Mouse (Mus musculus) cerebellum, adult (tissue): ENCODE data around the gene Zfp800.

Experiments used
- ATAC-seq: cut with Nextera tagmentation; 2 replicates; pipeline ENCODE4 v1.9.2; 2017; ENCODE audit warnings: mild to moderate bottlenecking, moderate library complexity, mixed read lengths; ENCODE audit not compliant: insufficient number of reproducible peaks, low FRiP score, low TSS enrichment

Zfp800 gene

DNA sequence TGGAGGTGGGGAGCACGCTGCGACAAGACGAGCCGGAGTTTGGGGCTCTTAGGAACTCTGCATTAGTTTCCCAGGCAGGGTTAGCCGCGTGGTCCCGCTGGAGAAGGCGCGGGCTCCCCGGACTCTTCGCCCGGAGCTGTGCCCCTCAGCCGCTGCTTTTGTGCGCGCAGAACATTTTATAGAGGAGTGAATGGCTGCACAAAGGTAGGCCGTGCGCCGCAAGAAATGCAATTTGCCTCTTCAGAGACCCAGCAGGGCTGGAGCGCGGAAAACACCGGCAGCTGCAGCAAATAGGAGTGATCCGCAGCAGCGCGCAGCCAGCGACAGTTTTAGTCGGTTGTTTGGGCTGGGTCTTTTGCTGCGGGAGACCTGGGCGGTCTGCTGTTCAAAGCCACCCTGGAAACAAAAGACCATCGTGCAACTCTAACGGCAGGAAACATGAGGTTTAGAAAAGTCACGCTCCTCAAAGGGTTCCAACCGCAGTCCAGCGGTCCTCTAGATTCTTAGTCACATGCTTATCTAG is at the start of gene Zfp800:
Gene Zfp800 (minus strand): TSS at position 325 of the 523 bp plus-strand sequence.
- no peak for ATAC-seq

DNA sequence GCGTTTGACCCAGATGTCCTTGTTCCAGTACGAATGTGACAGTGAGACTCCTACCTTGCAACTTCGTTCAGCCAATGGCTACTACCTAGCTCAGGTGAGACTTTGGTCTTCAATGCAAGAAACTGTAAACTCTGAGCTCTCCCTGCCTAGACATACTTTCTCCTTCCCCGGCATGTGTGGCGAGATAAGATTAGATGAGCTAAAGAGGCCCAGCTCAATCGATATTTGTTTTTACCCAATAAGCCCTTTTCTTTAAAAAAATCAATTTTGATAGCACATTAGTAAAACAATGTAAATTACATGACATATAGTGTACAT is 33.7 kb upstream of the Zfp800 start:
- no peak for ATAC-seq

DNA sequence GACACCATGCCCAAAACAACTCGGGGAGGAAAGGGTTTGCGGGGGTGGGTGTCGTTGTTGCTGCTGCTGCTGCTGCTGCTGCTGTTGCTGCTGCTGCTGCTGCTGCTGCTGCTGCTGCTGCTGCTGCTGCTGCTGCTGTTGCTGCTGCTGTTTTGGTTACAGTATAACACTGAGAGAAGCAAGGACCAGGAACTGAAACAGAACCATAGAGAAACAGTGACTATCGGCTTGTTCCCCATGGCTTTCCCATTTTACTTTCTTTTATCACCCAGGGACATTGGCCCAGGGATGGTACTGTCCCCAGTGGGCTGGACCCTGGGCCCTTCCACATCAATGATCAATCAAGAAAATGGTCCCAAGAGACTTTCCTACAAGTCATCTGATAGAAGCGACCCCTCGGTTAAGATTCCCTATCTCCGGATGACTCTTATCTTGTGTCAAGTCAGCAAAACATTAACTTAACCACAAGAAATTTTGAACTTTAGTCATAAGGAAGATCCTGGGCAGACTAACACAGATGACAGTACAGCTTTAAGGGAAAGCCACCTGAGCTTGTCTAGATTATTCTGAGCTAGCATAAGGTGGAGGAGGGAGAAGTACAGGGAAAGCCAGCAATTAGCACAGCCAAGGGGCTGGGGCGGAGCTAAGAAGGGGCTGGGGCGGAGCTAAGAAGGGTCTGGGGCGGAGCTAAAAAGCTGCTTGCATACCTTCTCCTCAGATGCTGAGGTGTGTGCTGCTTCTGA is 33.2 kb upstream of the Zfp800 start:
- ATAC-seq: no peak

DNA sequence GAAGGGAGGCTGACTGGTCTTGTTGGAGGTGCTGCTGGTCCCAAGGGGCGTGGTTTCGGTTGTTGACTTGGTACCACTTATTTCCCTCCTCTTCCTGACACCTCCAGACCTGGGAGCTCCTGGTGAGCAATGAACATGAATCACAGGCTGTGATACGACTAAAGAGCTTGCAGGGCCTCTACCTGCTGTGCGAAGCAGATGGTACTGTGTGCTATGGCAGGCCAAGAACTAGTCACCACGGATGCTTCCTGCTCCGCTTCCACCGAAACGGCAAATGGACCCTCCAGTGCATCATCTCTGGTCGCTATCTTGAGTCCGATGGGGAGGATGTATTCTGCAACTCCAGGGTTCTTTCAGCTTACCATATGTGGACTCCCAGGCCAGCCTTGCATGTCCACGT is 32.1 kb upstream of the Zfp800 start:
- ATAC-seq: peak; percentile 51; the same call in 1 of the 2 replicates

DNA sequence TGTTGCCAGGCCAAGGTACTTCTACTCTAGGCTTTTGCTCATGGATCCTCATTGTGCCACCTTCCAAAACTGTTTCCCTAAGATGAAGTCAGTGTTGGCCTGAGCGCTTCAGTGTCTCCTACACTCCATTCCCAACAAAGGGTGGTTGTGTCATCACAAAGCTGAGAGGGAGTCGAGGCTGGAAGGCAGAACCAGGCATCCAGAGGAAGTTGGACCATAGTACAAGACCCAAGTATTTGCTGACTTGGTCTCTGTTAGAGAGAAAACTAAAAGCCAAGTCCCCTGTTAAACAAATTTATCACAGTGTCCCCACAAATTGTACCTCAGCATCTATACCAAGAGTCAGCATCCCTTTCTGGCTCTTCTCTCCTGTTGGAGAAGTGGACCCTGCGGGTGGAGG is 30.5 kb upstream of the Zfp800 start, which contains the start of gene Gcc1:
Gene Gcc1 (minus strand): TSS at position 101 of the 400 bp plus-strand sequence.
- ATAC-seq: no peak

DNA sequence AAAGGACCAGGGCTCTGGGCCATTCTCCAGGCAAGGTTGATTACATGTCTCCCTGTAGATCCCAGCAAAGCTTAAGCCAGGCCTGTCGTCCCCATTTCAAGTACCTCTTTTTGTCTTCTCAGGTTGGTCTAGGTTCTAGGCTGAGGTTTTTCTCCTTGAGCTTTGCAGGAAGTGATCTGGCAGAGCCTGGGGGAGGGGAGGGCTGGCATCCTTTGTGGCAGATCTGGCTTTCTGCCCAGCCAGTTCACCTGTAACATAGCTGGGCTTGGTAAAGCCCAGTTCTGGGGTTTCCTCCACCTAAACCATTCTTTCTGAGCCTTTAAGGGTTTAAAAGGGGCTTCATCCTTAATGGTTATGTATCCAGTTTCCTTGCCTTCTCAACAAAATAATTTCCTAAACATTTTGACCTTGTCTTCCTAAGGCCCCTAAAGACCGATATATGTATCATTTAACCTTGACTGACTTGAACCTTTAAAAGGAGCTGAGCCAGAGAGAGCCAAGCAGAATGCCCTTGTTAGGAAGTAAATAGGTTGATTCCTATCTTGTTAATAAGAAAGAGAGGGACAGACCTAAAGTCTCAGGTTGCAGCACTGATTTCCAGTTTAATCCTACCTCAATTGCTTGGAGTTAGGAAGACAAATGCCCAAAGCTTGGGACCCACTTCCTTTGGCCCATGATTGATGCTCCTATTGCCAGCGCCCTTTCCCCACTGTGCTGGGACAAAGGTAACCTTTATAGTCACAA is 29.5 kb upstream of the Zfp800 start, which contains the start of gene Fscn3:
Gene Fscn3 (plus strand): TSS at position 694 of the 744 bp plus-strand sequence.
- ATAC-seq: no peak

DNA sequence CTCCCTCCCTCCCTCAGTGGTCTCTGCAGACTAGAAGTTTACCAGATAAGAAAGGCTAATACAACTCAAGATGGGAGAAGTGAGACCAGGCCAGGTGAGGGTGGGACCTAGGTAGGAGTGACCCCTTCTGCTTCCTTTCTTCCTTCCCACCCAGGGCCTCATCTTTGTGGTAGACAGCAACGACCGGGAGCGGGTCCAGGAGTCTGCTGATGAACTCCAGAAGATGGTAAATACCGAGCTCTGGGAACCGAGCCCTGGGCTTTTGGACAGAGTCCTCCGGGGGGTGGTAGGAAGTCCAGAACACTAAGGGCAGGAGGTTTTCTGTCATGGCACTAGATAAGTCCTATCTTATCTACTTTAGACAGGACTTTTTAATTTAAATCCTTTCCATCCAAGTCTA is 27.2 kb upstream of the Zfp800 start:
- no peak for ATAC-seq

DNA sequence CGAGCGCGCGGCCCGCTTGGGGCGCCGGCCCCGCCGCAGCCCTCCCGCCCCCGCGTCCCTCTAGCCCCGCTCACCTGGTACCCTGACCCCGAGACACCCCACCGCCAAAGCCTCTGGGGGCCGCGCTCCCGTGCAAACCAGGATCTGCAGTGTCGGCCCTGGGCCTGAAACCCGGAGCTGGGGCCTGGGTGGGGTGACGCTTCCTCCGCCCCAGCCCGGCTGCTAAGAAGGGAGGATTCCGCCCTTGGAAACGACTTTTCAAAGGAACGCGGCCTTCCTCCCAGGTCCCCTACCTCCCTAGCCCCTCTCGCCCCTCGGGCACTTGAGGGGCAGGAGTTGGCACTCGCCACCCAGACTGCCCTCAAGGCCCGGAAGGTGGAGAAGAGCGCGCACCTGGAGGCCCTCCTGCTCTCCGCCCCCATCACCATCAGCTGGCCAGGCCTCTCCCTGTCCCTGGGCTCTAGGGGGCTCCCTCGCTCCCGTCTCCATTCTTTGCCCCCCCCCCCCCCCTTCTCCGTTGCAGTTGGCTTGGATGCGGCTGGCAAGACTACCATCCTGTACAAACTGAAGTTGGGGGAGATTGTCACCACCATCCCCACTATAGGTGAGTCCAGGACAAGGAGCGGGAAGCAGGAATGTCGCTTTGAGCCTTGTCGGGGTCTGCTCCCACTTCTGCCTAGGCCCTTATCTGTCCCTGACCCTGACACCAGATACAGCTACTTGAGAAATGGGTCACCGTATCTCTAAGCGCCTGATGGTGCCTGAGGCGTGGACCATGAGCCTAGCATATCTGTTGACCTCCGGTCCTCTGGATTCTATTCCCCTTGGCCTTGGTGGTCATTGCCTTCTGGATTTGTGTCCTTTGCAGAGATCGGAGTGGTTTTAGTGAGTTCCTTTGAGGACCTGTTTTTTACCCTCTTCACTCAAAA is 26.2 kb upstream of the Zfp800 start:
- ATAC-seq: peak; percentile 36

DNA sequence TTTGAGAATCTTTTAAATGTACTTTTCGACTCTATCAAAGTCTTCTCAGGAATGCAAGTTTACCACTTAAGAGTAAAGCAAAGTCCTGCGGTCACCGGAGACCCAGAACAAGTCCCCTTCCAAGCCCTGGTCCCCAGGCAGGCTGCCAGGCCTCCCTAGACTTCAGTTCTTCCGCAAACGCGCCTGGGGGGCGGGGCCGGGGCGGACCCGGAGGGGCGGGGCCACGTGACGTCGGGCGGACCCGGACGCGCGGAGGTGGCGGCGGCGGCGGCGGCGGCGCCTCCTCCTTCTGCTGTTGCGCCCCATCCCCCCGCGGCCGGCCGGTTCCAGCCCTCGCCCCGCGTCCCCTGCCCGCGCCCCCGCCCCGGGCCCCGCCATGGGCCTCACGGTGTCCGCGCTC is 25.5 kb upstream of the Zfp800 start, which contains the start of gene Arf5:
Gene Arf5 (plus strand): TSS at position 248 of the 400 bp plus-strand sequence.
- peak; percentile 24; the same call in 1 of the 2 replicates for ATAC-seq

DNA sequence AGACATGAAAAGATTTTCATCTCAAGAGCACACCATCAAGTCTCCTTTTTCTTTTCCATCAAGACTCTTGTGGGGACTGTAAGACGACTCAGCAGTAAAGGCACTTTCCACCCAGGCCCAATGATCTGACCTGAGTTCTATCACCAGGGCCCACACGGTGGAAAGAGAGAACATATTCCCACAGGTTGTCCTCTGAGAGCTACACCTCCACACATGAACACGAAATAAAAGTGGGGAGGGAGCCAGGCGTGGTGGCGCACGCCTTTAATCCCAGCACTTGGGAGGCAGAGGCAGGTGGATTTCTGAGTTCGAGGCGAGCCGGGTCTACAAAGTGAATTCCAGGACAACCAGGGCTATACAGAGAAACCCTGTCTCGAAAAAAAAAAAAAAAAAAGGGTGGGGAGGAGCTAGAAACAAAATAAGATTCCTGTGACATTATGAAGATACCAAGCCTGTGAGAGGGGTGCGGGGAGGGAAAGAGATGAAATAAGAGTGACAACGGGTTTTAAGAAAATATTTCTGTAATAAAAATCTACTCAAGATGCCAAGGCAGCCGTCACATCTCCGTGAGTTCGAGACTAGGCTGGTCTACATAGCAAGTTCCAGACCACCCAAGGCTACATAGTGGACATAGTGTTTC is 25.0 kb upstream of the Zfp800 start:
- ATAC-seq: no peak

DNA sequence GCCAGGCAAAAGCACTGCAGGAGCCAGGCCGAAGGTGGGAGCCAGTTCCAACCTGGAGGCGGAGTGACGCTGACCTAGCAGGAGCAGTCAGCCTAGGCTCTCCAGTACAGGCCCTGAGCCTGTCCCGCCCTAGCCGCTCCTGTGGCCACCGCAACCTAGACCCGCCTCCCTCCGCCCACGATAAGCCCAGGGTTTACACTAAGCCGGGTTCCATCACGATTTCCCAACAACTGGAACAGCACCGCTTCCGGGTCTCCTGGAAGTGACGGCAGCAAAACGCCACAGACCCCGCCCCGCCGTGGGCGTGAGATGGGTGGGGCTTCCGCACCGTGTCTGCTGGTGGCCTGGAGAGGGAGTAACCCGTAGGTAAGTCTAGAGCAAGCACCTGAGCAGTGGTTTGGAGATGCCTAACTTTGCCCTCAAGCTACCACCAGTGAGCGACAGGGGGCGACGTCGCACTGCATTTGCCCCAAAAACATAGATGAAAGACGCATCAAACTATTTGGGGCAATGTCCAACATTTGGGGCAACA is 23.7 kb upstream of the Zfp800 start:
- peak; percentile 81 for ATAC-seq

DNA sequence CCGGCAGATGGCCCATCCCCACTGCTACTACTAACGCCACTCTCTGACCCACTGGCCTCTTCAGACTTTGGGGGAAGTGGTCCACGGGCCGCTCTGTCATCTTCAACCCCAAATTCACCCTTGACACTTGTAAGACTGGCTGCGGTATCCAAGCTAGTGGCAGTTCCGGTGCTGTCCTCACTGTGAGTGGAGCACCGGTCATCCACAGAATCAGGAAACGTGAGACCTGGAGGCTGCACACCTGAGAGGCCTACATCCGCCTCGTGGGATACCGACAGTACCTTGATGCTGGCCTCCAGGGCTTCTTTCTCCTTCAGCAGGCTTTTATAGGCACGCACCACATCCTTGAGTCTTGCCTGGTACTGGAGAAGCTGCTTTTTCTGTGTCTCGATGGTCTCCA is 23.1 kb upstream of the Zfp800 start:
- ATAC-seq: no peak

DNA sequence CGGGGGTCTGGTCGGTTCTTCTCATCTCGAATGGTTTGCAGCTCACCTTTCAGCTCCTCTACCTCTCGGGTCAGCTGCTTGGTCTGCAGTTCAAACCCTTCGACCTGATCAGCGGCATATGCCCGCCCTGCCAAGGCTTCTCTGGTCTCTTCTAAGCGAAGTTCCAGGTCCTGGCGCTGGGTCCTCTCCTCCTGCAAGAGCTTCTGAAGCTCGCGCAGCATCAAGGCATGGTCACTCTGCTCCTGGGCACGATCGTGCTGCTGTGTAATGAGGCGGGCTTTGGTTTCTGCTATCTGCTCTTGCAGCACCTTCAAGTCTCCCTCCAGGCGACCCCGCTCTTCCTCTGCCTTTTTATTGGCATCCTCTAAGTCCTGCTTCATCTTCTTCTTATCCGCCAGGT is 22.6 kb upstream of the Zfp800 start:
- ATAC-seq: no peak

DNA sequence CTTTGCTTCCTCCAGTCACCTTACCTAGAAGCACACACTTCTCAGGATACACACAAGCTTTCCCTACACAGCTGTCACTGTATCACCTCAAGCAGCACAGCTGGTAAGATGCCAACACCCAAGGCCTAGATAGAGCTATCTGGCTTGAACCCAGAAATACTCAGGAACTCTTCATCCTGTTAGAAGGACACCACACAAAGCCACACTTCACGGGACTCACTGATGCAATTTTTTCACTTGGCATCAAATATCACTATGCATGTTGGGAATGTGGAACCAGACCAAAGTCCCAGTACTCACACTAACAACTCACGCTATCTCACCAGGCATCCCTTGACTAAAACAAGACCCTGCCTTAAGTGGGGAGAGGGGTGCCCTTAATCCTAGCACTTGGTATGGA is 21.9 kb upstream of the Zfp800 start:
- ATAC-seq: no peak

DNA sequence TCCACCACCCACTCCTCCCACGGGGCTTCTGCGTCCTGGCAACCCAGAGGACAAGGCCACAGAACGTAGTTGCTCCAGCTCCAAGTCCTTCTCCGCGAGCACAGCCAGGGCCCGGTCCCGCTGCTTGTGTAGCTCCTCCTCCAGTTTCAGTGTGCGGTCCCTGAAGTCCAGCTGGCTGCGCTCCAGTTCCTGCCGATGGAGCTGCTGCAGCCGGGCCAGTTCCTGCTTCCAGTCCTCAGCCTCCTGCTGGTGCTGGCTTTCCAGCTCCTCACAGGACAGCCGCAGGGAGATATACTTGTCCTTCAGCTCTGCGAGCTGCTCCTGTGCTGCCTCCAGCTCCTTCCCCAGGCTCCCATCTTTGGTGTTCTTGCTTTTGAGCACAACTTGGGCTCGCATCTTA is 20.6 kb upstream of the Zfp800 start:
- ATAC-seq: peak; percentile 21; the same call in 1 of the 2 replicates

DNA sequence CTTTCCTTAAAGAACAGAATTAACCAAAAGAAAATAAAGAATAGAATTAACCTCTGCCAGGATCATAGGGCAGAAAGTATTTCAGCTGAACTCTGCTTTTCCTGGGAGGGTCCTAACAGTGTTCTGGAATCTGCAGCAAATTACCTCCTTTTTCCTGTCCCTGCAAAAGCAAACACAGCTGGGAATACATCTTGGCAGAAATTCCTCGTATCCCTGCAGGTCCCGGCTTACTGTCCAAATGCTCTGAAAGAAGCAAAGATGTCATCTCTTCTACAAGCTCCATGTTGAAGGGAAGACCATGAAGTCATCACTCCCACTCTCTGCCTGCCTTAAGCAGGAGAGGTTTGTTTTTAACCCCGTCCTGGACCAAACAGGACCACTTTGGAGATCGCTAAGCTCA is 19.2 kb upstream of the Zfp800 start:
- ATAC-seq: no peak

DNA sequence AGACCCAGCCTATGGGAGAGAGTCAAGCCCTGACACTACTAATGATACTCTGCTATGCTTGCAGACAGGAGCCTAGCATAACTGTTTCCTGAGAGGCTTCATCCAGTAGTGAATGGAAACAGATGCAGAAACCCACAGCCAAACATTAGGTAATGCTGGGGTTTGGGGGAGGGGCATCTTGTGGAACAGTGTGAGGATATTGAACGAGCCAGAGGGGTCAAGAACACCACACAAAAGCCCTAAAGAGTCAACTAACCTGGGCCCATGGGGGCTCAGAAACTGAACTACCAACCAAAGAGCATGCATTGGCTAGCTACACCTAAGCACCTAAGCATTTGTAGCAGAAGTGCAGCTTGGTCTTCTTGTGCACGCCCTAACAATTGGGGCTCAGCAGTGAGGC is 13.4 kb upstream of the Zfp800 start:
- ATAC-seq: no peak

DNA sequence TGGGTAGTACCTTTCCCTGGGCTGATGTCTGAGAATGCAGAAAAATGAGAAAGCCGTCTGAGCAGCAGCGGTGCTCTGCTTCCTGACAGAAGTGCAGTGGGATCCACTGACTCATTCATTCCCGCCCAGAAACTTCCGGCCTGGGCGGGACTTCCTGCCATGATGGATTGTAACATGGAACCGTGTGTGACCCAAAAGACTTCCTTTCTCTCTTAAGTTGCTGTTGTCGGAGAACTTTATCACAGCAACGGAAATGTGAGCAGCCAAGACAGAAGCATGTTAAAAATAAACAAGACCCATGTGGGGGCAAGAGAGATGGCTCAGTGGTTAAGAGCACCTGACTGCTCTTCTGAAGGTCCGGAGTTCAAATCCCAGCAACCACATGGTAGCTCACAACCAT is 12.2 kb upstream of the Zfp800 start:
- no peak for ATAC-seq

DNA sequence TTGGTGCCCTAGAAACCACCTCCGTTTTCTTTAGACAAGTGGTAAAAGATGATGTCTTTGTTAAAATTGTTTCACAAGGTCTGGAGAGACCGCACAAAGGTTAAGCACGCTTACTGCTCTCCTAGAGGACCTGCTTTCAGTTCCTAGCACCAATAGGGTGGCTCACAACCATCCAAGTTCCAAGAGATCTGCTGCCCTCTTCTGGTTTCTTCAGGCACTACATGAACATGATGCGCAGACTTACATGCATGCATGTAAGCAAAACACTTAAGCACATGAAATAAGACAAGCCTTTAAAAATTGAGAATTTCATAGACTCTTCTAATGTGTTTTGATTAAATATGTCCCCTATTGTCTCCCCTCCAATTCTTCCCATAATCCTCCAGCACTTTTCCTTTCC is 2.0 kb upstream of the Zfp800 start:
- no peak for ATAC-seq

DNA sequence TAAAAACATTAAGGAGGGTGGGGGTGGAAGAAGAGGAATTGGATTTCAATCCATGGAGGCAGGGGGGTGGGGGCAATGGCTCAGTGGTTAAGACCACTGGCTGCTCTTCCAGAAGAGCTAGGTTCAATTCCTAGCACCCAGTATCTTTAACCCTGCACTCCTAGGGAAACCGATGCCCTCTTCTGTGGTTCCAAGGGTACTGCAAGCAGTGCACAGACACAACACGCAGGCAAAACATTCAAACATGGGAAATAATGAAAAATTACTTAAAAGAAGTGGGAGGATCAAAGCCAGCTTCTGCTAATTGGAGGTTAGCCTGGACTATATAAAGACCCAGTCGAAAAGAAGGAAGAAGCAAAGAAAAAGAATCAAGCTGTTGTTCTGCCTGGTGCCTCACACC is 921 bp upstream of the Zfp800 start:
- ATAC-seq: no peak
